Mouse (Mus musculus): ENCODE results near the gene Upk2.
"Not testable (repeated sequence)": the region's sequence is repeated elsewhere in the genome, so short reads cannot be mapped to it uniquely, and the experiment has no call there.

The Upk2 gene

DNA sequence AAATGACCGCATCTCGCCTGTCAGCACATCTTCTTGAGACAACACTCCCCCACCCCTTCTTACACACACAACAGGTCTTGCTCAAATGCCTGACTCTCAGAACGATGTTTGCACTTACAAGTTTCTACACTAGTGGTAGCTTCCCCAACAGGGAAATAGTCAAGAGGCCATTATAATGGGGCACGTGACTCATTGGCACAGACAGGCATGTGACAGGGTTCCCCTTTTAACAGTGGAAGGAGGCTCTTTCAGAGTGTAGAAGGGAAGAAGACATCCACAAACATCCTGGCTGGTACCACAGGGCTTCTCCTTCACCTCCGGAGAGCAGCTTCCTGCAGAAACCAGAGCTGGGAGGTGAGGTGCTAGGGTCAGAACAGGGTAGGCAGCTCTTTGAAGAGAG is 7.2 kb upstream of the Upk2 start:
- DNase-seq, result peak; percentile 49 to 67

DNA sequence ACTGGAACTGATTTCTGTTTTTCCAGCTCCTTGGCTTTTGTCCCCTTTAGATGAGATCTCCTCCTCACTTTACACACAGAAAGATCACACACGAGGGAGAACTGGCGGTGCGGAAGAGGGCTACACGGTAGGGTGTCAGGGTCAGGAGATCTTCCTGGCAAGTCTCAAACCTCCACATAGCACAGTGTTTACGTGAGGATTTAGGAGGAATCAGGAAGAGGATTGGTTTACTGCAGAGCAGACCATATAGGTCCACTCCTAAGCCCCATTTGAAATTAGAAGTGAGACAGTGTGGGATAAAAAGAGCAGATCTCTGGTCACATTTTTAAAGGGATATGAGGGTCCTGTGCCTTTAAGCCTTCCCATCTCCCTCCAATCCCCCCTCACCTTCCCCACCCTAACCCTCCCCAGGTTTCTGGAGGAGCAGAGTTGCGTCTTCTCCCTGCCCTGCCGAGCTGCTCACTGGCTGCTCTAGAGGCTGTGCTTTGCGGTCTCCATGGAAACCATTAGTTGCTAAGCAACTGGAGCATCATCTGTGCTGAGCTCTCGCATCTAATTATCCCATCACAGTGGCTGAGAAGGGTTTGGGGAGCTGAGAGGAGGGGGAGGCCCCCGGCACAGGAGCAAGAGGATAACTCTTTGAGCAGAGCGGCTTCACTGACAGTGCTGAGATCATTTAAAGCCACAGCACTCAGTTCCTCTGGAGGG is 2.4 kb upstream of the Upk2 start:
- no peak for DNase-seq

DNA sequence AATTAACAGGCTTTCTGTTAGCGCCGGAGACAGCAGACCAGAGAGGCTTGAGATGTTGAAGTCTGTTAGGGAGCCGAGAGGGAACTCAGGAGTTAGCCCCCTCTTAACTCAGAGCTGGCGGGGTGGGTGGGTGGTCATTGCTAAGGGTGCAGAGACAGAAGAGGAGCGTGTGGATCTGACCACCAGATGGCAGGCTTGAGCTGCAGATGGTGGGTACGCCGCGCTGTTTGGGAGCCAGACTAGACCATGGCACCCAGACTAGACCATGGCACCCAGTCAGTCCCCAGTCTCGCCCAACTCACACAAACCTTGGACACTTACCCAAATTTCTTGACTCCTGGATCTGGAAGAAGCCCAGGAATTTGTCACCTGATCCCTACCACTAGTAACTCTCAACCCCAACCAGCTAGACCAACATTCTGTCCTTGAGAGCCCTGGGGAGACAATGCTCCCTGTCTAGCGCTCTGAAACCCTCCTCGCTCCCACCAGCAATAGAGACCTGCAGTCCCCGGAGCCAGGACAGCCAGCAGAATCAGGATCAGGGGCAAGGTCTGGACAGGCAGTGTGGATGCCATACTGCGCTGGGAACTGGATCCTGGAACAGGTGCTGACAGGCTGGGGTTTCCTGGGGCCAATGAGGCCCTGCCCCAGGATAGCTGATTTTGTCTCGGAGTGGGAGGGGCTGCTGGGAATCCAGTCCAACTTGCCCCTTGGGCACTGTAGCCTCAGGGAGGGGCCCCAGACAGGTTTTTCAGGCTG is 465 bp downstream of the Upk2 start:
- DNase-seq, result peak; percentile 79 to 85

DNA sequence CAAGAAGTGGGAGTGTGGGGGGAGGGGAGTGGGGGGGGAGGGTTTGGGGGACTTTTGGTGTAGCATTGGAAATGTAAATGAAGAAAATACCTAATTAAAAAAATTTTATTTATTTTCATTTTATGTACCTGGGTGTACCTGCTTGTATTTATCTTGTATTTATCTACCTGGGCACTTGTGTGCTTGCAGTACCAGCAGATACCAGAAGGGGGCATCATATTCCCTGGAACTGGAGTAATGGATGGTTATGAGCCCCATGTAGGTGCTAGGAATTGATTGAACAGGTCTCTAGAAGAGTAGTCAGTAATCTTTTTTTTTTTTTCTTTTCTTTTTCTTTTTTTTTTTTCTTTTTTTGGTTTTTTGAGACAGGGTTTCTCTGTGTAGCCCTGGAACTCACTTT is 4.4 kb downstream of the Upk2 start:
- peak in 1 of 2 experiments; percentile 15 for DNase-seq

DNA sequence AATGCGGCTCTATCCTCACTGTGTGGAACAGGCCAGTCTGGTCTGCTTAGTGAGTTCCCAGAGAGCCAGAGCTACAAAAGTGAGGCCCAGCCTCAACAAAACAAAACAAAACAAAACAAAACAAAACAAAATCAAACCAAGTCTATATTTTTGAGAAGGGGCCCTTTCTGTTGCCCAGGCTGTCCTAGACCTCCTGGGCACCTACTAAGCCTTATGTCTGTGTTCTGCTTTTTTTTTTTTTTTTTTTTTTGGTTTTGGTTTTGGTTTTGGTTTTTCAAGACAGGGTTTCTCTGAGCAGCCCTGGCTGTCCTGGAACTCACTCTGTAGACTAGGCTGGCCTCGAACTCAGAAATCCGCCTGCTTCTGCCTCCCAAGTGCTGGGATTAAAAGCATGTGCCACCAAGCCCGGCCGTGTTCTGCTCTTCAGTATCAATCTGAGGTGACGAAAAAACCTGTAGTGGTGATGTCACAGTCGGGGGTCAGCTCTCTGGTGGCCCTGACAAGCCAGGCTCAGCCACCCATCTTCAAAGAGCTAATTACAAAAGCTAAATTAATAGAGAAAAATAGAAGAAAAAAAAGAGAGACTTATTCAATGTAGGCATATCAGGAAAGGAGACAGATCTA is 10.3 kb downstream of the Upk2 start:
- not testable (repeated sequence) for DNase-seq

DNA sequence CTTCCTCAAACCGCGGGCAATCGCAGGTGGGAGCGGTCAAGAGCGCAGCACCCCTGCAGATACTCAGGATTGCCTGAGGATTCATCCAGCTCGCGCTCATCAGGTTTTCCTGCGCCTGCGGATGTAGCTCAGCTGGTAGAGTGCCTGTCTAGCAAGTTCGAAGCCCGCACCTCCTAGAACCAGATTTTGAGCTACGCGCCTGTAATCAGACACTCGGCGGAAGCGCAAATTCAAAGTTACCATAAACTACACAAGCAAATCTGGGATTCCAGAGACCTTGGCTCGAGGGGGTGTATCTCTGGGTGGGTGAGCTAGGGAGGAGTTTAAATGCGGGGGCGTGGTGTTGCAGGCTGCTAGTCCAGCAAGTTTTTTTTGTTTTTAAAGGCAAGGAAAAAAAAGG is 13.8 kb downstream of the Upk2 start, which contains the start of gene Foxr1:
TSS of gene Foxr1 (minus strand) at position 176 of the 400 bp plus-strand sequence.
- no peak for DNase-seq

DNA sequence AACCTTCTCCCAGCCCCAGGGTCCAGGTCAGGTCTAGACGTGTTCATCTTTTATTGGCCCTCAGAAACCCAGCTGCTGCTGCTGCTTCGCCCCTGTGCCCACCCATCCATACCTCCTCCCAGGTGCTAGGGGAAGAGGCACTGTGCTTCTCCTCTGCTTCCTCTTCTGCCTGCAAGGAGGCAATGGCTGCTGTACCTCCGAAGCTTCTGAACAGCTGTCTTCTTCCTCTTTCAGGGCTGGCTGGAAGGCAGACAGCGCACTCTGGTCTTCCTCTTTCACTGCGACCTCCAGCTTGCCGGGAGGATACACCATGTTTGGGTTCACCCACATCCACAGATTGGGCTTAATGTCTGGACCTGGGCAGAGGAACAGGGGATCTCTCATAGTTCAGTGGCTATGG is 19.0 kb downstream of the Upk2 start:
- DNase-seq, result peak; percentile 17 to 34

DNA sequence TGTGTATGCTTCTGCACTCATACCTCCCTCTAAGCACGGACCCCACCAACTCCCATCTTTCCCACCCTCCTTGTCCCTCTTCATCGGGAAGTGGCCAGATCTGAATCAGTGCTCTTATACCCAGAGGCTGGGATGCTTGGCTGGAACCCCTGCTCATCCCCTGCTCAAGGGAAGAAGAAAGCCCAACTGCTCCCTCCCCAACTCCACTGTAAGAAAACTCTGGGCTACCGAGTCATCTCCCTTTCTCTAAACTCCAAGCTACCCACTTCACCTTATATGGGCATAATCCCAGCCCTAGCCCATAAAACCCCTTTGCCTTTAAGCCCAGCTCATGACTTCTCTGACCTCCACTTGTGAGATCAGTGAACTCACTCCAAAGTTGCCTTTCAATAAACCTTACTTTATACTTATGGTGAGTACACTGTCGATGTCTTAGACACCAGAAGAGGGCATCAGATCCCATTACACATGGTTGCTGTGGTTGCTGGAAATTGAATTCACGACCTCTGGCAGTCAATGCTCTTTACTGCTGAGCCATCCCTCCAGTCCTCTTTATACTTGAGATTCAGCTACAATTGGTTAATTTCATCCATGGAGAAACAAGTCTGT is 22.1 kb downstream of the Upk2 start:
- no peak for DNase-seq

DNA sequence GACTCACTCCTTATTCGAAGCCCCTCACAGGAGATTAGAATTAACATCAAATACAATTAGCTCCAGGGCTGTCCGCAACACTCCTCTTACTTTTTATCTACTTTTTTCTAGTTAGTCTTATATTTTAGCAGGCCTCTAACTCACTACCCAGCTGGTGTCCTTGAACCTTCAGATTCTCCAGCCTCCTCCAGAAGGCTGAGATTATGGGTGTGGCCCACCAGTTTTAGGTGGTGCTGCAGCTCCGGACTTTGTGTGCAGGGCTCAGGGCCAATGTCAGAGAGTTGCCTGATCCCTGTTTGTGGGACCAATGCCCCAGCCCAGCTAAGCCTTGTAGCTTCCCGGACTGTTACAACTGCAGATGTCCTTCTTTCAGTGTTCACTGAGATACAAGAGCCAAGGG is 31.2 kb downstream of the Upk2 start:
- DNase-seq, result no peak

DNA sequence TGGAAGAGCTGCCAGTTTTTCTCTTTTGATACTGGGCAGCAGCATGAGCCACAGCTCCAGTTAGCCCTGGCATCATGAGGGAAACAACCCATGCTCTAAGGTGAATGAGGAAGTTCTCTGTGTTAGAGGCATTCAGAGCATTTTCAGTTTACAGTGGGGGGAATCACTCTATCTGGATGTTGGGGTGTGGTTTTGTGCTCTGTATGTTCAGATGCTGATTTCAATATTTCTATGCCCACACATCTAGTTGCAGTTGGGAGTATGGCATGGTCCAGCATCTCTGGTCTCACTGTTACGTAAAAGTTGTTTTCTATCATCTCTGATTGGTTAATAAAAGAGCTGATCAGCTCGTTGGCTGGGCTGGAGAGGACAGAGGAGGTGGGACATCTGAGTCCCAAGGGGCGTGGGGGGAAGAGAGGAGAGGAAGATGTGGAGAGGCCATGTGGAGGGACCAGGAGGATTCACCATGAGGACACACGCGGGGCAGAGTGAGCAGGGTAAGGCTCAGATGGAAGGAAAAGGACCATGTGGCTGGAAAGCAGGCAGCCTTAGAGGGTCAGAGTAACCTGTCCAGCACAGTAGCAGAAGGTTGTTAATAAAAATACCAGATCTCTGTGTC is 34.4 kb downstream of the Upk2 start:
- DNase-seq, result no peak

DNA sequence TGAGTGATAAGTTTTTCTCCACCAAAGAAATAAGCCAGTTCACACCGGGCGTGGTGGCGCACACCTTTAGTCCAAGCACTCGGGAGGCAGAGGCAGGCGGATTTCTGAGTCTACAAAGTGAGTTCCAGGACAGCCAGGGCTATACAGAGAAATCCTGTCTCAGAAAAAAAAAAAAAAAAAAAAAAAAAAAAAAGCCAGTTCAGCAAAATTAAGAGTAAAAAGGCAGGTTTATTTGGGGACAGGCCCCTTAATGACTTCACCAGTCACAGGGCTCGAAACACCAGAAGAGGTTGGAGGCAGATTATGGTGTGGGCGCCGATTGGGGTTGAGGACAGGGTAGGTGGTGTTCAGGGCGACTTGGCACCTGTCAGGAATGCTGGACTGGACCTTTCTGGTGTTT is 35.0 kb downstream of the Upk2 start:
- not testable (repeated sequence) for DNase-seq

DNA sequence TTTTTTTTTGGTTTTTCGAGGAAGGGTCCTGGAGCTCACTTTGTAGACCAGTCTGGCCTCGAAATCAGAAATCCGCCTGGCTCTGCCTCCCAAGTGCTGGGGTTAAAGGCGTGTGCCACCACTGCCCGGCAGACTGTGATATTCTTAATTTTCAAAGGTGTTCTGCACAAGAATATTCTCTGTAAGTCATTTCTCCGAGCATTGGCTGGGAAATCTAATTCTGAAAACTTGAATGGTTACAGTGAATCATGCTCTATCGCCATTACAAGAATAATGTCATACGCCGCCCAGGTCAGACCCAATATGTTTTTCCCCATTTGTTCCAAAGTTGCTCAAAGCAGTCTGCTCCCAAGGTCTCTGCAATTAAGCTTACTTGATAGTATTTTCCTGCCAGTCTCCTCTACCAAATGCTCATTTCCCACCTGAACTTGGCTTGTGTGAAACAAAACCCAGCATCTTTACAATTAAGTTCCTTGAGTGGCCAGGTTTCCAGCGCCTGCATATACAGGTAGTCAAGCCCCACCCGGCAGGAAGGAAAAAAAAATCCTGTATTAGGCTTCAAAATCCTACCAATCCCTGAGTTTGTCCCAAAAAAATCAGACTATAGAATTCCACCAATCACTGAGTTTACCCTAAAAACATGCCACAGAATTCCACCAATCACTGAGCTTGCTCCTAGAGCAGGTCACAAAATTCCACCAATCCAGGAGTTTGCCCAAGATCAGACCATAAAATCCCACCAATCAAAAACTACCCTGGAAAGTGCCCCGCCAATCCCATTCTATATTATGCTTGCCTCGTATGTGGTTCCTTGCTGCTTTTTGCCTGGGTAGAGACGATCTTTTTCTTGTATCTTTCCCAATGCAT is 36.0 kb downstream of the Upk2 start, which contains the start of gene Ccdc84:
TSS of gene Ccdc84 (minus strand) at position 51 of the 867 bp plus-strand sequence.
- no peak for DNase-seq

DNA sequence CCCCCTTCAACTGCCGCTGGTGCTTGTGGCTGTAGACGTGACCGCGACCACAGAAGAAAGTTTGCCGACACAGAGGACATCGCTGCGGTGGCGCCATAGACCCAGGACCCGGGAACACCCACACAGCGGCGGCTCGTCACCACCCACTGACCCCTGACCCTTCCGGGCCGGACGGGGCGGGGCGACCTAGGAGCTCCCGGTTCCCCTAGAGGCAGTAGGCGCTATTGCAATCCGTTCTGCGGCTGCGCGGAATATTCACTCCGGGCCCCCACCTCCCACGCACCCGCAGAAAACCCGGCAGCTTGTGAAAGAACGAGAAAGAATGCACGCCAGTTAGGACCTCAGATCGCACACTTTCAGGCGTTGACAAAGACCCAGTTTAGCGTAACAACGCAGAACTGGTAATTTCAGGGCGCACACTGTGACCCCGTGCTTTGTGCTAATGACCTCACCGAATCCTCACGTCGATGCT is 36.8 kb downstream of the Upk2 start:
- peak; percentile 93 to 95 for DNase-seq

DNA sequence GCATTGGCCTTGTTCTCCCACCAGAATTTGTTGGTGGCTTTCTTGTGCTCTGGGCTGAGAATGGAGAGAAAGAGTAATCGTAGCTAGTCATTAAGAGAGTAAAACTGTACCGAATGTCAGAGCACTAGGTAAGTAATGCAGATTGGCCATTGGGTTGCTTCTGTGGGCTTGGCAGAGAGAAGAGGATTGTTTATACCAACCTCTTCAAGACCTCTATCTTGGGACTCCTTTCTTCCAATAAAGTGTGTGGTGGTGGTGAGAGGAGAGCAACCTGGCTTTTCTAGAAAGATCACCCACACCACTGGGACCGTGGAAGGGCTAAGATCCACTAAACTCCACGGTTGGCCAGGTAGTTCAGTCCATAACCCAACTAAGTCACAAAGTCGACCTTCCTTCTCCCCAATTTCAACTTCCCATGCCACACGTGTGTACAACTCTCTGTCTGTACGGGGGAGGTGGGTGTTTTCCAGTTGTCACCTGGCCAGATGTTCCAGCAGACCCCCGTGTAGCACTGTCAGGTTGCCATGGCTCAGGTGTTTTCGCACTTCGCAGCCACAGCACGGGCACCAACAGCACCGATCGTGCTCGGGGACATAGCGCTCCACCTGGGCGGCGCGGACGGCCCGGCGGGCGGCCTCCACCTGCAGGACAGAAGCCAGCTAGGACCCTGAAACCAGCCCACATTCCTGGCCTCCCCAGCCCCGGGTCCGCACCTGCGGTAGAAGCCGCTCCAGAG is 37.5 kb downstream of the Upk2 start:
- no peak for DNase-seq

DNA sequence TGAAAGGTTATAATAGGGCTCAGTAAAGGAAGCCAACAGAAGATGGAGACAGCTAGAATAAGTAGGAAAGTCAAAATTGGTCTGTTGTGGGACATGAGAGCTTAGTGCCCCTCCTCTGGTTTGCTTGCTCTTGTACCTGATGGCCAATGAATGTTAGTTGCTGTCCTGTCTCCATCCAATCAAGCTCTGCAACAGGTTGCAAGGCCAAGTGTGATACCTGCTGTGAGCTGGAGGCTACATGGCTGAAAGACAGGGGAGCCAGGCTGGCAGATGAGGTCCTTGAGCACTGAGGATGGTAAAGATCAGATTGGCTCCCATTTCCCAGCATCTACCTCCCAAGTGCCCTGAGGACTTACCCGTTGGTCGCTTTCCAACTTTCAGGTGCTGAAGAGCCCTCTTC is 42.0 kb downstream of the Upk2 start:
- no peak for DNase-seq

DNA sequence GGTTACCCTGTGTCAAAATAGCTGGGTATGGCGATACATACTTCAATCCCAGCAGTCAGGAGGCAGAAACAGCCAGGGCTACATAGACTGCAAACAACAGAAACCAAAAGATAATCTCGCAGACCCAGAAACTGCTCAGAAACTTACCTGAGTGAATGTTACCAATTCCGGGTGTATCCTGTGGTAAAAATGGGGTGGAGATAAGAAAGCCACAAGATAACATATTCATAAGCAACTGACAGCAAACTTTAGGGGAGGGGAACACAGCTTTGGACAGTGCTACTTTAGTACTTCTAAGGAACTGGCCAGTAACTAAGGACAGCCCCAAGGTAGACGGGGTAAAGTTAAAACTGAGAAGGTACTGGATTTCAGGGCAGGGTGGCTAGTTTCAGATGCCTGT is 42.5 kb downstream of the Upk2 start:
- DNase-seq, result no peak

DNA sequence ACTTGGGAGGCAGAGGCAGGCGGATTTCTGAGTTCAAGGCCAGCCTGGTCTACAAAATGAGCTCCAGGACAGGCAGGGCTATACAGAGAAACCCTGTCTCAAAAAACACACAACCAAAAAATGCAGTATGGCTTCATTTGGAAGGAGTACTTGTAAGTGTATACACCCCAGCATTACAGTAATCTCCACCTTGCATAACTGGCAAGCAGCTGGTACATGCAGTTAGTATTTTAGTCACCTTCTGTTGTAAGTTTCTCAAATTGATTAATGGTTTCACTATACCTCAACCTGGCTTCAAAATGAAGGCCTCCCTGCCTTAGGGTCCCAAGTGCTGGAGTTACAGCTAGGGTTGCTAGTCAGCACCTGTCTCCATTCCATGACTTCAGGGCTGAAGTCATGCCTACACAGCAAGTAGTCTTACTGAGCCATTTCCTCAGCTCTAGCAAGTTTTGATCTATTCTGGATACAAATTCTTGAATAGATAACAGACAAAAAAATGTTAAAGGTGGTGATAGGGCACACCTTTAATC is 43.1 kb downstream of the Upk2 start:
- no peak for DNase-seq

DNA sequence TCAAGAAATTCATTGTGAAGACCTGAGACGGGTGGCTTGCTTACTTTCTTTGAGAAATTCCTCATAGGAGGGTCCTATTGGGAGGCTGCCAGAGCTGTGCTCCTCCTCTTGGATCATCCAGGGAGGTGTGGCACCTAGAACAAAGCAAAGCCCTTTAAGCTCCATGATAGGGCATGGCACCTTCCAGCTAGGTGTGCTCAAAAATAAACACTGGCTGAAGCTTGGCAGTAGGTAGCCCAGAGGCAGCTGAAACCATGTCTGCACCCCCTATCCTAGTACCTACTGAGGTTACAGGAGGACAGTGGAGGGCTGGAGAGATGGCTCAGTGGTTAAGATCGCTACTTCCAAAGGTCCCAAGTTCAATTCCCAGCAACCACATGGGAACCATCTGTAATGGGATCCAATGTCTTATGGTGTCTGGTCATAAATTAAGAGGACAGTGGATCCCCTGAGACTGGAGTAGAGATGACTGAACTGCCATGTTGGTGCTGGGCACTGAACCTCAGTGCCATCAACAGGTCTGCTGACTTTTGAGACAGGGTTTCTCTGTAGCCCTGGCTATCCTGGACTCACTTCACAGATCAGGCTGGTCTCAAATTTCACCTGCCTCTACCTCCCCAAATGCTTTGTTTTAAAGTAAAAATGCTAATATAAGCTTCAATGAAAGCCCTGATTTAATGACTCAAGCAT is 44.0 kb downstream of the Upk2 start:
- no peak for DNase-seq

DNA sequence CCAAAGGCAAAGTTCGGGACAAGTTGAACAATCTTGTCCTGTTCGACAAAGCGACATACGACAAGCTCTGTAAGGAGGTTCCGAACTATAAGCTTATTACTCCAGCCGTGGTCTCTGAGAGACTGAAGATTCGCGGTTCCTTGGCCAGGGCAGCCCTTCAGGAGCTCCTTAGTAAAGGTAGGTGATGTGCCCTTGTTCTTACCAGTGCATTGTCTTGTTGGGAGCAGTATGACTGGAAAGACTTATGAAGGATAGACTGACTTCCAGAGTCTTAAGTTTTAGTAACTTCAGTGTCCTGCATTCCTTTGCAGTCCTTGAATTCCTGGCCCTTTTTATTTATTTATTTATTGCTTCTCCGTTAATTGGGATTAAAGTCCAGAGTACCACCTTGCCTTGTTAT is 46.1 kb downstream of the Upk2 start:
- not testable (repeated sequence) for DNase-seq

DNA sequence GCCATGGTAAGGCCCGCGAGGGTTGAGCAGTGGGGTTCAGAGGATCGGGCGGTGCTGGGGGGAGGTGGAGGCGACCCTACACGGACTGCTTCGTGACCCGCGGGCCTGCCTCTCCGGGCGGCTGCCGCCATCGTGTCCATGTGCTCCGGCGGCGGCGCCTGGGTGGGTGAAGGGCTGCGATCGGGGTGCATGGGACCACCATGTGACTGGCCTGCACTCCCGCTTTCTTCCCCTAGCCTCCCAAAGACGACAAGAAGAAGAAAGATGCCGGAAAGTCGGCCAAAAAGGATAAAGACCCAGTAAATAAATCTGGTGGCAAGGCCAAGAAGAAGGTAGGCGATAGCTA is 47.1 kb downstream of the Upk2 start:
- no peak for DNase-seq
